In genomic region chr11:95982475-95982874, GRCm38 (mm10) we compare ENCODE assay signal across 10 mouse cellular contexts. TPM values are rescaled to one million over a fixed set of nuclear protein-coding genes. Genes with fewer than 3 reads are reported as not detected.
A peak's percentile ranks its signal among the peaks of the same experiment; 100 is the strongest.
DNase-seq lines count a peak whose midpoint lies in the region; ATAC-seq lines count a peak whose summit lies in the region.
"Had no signal": no experiment of that assay in that cellular context is flagged by ENCODE, and none has a peak within 500 bp of the region (broad histone marks: within the 10 kb centered on the region; RNA-seq: fewer than 3 reads in every experiment).

No protein-coding gene starts in this region.

- H3K27ac ChIP-seq in forebrain, embryonic 11.5 days (ENCODE audit: low read depth, low read length) = no peak overlapping the region
- no peak overlapping the region for H3K27ac ChIP-seq in forebrain, embryonic 13.5 days
- H3K27ac ChIP-seq in intestine, embryonic 15.5 days = peak overlapping the region; percentile 44
- peak overlapping the region; percentile 20; the same call in 1 of the 2 replicates for H3K27ac ChIP-seq in liver, embryonic 15.5 days (replicated peaks)

- peak; percentile 65 for DNase-seq in forebrain, embryonic 11.5 days (ENCODE audit: low spot score)
- peak; percentile 88 for DNase-seq in Muller cell, postnatal 12 days (ENCODE audit: inconsistent ontology term)
- no peak for DNase-seq in cerebellum, adult 9-10 months
- DNase-seq in frontal cortex, postnatal 25 days (ENCODE audit: low spot score in 2 of 2) = no peak
- DNase-seq: right cerebral cortex, postnatal 4 days had no signal

- H3K4me3 ChIP-seq in forebrain, embryonic 11.5 days (ENCODE audit: low read depth, low read length) = no peak overlapping the region
- H3K4me3 ChIP-seq in forebrain, embryonic 13.5 days = no peak overlapping the region
- no peak overlapping the region for H3K4me3 ChIP-seq in intestine, embryonic 15.5 days (replicated peaks)
- no peak overlapping the region for H3K4me3 ChIP-seq in liver, embryonic 15.5 days (replicated peaks)

- no peak for ATAC-seq in forebrain, embryonic 11.5 days (replicated peaks; ENCODE audit: low FRiP score)
- no peak for ATAC-seq in forebrain, embryonic 13.5 days
- ATAC-seq in intestine, embryonic 15.5 days = peak; percentile 54
- ATAC-seq in liver, embryonic 15.5 days (ENCODE audit: insufficient read depth) = peak; percentile 23; the same call in 1 of the 2 replicates
- ATAC-seq in CD4-positive, CD25-positive, alpha-beta regulatory T cell, adult 4 months = no peak

- no peaks in the 10 kb centered on the region for H3K9me3 ChIP-seq in forebrain, embryonic 11.5 days (ENCODE audit: control insufficient read depth, low read length)
- H3K9me3 ChIP-seq in forebrain, embryonic 13.5 days (replicated peaks) = no peaks in the 10 kb centered on the region
- H3K9me3 ChIP-seq in intestine, embryonic 15.5 days = no peaks in the 10 kb centered on the region
- no peaks in the 10 kb centered on the region for H3K9me3 ChIP-seq in liver, embryonic 15.5 days (replicated peaks)

- peaks cover 7% of the 10 kb centered on the region; the same call in 1 of the 2 replicates for H3K4me1 ChIP-seq in forebrain, embryonic 11.5 days (replicated peaks; ENCODE audit: control insufficient read depth, insufficient read depth, low read length)
- H3K4me1 ChIP-seq in forebrain, embryonic 13.5 days = peaks cover 22% of the 10 kb centered on the region
- peaks cover 22% of the 10 kb centered on the region for H3K4me1 ChIP-seq in intestine, embryonic 15.5 days (replicated peaks)
- H3K4me1 ChIP-seq in liver, embryonic 15.5 days (replicated peaks) = peaks cover 28% of the 10 kb centered on the region

- 25% methylated on average over 1 of the region's 1 CpGs for WGBS in forebrain, embryonic 11.5 days
- 38% methylated on average over 1 of the region's 1 CpGs for whole genome bisulfite sequencing in forebrain, embryonic 13.5 days
- WGBS in intestine, embryonic 15.5 days = 13% methylated on average over 1 of the region's 1 CpGs
- 59% methylated on average over 1 of the region's 1 CpGs for WGBS in liver, embryonic 15.5 days (ENCODE audit: insufficient replicate concordance)

- H3K4me2 ChIP-seq in forebrain, embryonic 11.5 days (ENCODE audit: low read depth, low read length, severe bottlenecking) = no peak overlapping the region
- no peak overlapping the region for H3K4me2 ChIP-seq in forebrain, embryonic 13.5 days
- H3K4me2 ChIP-seq in intestine, embryonic 15.5 days (replicated peaks) = 0 out of 2 replicates have a peak overlapping the region, but pooled peaks have one; percentile 3
- H3K4me2 ChIP-seq in liver, embryonic 15.5 days = peak overlapping the region; percentile 31

- H3K36me3 ChIP-seq in forebrain, embryonic 11.5 days (ENCODE audit: control insufficient read depth, insufficient read depth, low read length) = no peaks in the 10 kb centered on the region; the same call in 1 of the 2 replicates
- H3K36me3 ChIP-seq in forebrain, embryonic 13.5 days (ENCODE audit: poor library complexity, severe bottlenecking) = peaks cover 27% of the 10 kb centered on the region
- 0 out of 2 replicates have a peak, but pooled peaks cover 4% of the 10 kb centered on the region for H3K36me3 ChIP-seq in intestine, embryonic 15.5 days
- H3K36me3 ChIP-seq in liver, embryonic 15.5 days (replicated peaks) = peaks cover 5% of the 10 kb centered on the region; the same call in 1 of the 2 replicates

- H3K27me3 ChIP-seq in forebrain, embryonic 11.5 days (ENCODE audit: control insufficient read depth, insufficient read depth, low read length) = no peaks in the 10 kb centered on the region
- no peaks in the 10 kb centered on the region for H3K27me3 ChIP-seq in forebrain, embryonic 13.5 days
- H3K27me3 ChIP-seq in intestine, embryonic 15.5 days (replicated peaks) = no peaks in the 10 kb centered on the region
- no peaks in the 10 kb centered on the region for H3K27me3 ChIP-seq in liver, embryonic 15.5 days

- H3K9ac ChIP-seq in forebrain, embryonic 11.5 days (ENCODE audit: low read length) = no peak overlapping the region
- H3K9ac ChIP-seq in forebrain, embryonic 13.5 days = no peak overlapping the region
- no peak overlapping the region for H3K9ac ChIP-seq in intestine, embryonic 15.5 days
- H3K9ac ChIP-seq in liver, embryonic 15.5 days = no peak overlapping the region

RNA-seq across cellular contexts. Expression of gene Igf2bp1, which starts 23.3 kb away (rescaled TPM):
- 109 and 114 TPM in 2 replicates for polyA plus RNA-seq in forebrain, embryonic 11.5 days (2014; fragmentation: Nextera tagmentation; extraction: Ambion mirVana)
- 53.4 and 58.0 TPM in 2 replicates for polyA plus RNA-seq in forebrain, embryonic 13.5 days (2015; fragmentation: Nextera tagmentation; extraction: Ambion mirVana)
- 42.8 TPM in 2 replicates for polyA plus RNA-seq in intestine, embryonic 15.5 days (2015; fragmentation: Nextera tagmentation; extraction: Ambion mirVana)
- 11.9 and 12.9 TPM in 2 replicates for polyA plus RNA-seq in liver, embryonic 15.5 days (2015; fragmentation: Nextera tagmentation; extraction: Ambion mirVana)
- polyA plus RNA-seq in CD4-positive, CD25-positive, alpha-beta regulatory T cell, adult 4 months (2017; shearing (Covaris generic)) = not detected
- polyA plus RNA-seq: liver, adult 2 months had no signal

RNA-seq across cellular contexts. Expression of gene Gip, which starts 41.9 kb away (rescaled TPM):
- polyA plus RNA-seq in forebrain, embryonic 11.5 days (2014; fragmentation: Nextera tagmentation; extraction: Ambion mirVana) = not detected in 2 replicates
- polyA plus RNA-seq in forebrain, embryonic 13.5 days (2015; fragmentation: Nextera tagmentation; extraction: Ambion mirVana) = not detected in 2 replicates
- 4.9 and 5.8 TPM in 2 replicates for polyA plus RNA-seq in intestine, embryonic 15.5 days (2015; fragmentation: Nextera tagmentation; extraction: Ambion mirVana)
- not detected in 2 replicates for polyA plus RNA-seq in liver, embryonic 15.5 days (2015; fragmentation: Nextera tagmentation; extraction: Ambion mirVana)
- polyA plus RNA-seq in CD4-positive, CD25-positive, alpha-beta regulatory T cell, adult 4 months (2017; shearing (Covaris generic)) = not detected
- polyA plus RNA-seq: liver, adult 2 months had no signal

RNA-seq across cellular contexts. Expression of gene Snf8, which starts 52.2 kb away (rescaled TPM):
- polyA plus RNA-seq in forebrain, embryonic 11.5 days (2014; fragmentation: Nextera tagmentation; extraction: Ambion mirVana) = 39.4 and 41.4 TPM in 2 replicates
- 129 and 132 TPM in 2 replicates for polyA plus RNA-seq in forebrain, embryonic 13.5 days (2015; fragmentation: Nextera tagmentation; extraction: Ambion mirVana)
- 96.3 and 105 TPM in 2 replicates for polyA plus RNA-seq in intestine, embryonic 15.5 days (2015; fragmentation: Nextera tagmentation; extraction: Ambion mirVana)
- 61.1 and 64.2 TPM in 2 replicates for polyA plus RNA-seq in liver, embryonic 15.5 days (2015; fragmentation: Nextera tagmentation; extraction: Ambion mirVana)
- polyA plus RNA-seq in CD4-positive, CD25-positive, alpha-beta regulatory T cell, adult 4 months (2017; shearing (Covaris generic)) = 10 to 100 TPM; 32.8 to 42.6 TPM

Comparison
In these comparisons a context has a peak if more than half of its experiments do, and no peak if none do; other contexts are left out.
1. ATAC-seq: peak in intestine, embryonic 15.5 days (single experiment) and liver, embryonic 15.5 days (single experiment); none in forebrain, embryonic 11.5 days (single experiment), forebrain, embryonic 13.5 days (single experiment) and CD4-positive, CD25-positive, alpha-beta regulatory T cell, adult 4 months (single experiment).
2. DNase-seq: peak in forebrain, embryonic 11.5 days (single experiment) and Muller cell, postnatal 12 days (single experiment); none in cerebellum, adult 9-10 months (single experiment) and frontal cortex, postnatal 25 days (0 of 2).
3. H3K27ac ChIP-seq: peak in intestine, embryonic 15.5 days (single experiment) and liver, embryonic 15.5 days (single experiment); none in forebrain, embryonic 11.5 days (single experiment) and forebrain, embryonic 13.5 days (single experiment).
4. H3K4me2 ChIP-seq: peak in intestine, embryonic 15.5 days (single experiment) and liver, embryonic 15.5 days (single experiment); none in forebrain, embryonic 11.5 days (single experiment) and forebrain, embryonic 13.5 days (single experiment).
5. RNA of gene Igf2bp1, which starts 23.3 kb away (polyA plus RNA-seq): 109 to 114 TPM in forebrain, embryonic 11.5 days, 53.4 to 58.0 TPM in forebrain, embryonic 13.5 days, 42.8 TPM in intestine, embryonic 15.5 days and 11.9 to 12.9 TPM in liver, embryonic 15.5 days; not detected in CD4-positive, CD25-positive, alpha-beta regulatory T cell, adult 4 months; every median in the first group is over 10 times any median in the second.